Mouse (Mus musculus): ENCODE measurements at regions not wholly inside any gene's neighbourhood (a gene's known extent, or its start where the extent isn't known, plus 50 kb on each side); places are given as distances from the start of the nearest gene placed in this dataset.

DNA sequence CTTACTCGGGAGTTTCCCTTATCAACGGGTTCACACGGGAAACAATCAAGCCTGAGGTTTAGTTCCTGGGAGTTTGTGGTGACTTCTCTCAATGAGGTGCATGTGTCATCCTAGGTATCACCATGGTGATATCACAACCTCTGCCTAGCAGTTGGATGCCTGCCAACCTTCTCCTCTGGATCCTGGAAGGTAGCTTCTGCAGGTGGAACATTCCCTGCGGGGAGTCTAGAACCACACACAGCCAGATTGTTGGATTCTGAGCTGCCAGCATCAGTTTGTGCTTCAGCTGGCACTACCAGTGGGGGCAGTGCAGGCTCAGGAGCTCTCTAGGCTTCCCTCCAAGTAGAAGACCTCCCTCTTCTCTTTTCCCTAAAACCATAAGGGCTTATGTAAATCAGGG lies 581.8 kb downstream of the Tox3 start:
- TF ChIP-seq CTCF (IDR thresholded peaks at IDR 0.05; ENCODE audit: low read depth): no peak
- no peak for TF ChIP-seq EP300 (IDR thresholded peaks at IDR 0.05; ENCODE audit: low read depth)
